Mouse (Mus musculus) liver, adult 2 months (tissue): ENCODE measurements around the gene Rrm1.

Experiments
- CTCF ChIP-seq: fragments of 200-500 bp; IDR thresholded peaks from 2 replicates; pipeline ENCODE4 v1.5.1; 2011; ENCODE audit warnings: low read depth, low read length, control low read depth
- POLR2A ChIP-seq: fragments of 200-500 bp; IDR thresholded peaks from 2 replicates; pipeline ENCODE4 v1.6.1; 2011; ENCODE audit warnings: low read length, control low read depth; ENCODE audit not compliant: insufficient read depth; ENCODE audit errors: extremely low read depth

GRCm38 (mm10) chr7:102467566-102467965 is 26.1 kb downstream of the Rrm1 start:
- TF ChIP-seq POLR2A (no peak), CTCF (no peak)
